In the genomic region with DNA sequence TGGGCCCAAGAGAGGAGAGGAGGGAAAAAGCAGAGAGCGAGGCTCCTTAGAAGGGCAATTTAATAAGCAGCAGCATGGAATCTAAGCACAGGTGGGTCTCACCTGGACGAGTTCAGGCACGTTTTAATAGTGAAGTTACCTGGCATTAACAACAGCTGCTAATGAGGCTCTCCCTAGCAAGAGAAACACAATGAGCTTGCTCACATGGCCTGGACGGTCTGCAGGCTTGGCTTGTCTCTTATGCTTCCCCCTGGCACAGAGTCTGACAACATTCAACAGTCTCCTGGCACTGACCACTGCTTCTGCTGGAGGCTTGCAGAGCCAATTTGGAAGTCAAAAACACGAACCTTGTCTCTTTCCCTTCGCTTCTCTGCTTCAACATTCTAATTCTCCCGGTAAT, we compare ENCODE assay signal across 20 mouse cellular contexts.
DNase-seq lines count a peak whose midpoint lies in the region; ATAC-seq lines count a peak whose summit lies in the region.
"Had no signal": no experiment of that assay in that cellular context is flagged by ENCODE, and none has a peak within 500 bp of the region (broad histone marks: within the 10 kb centered on the region; RNA-seq: fewer than 3 reads in every experiment).

No protein-coding gene starts in this region.

- H3K27me3 ChIP-seq in forebrain, embryonic 14.5 days (replicated peaks; ENCODE audit: control insufficient read depth, insufficient read depth, low read length): no peaks in the 10 kb centered on the region
- no peaks in the 10 kb centered on the region for H3K27me3 ChIP-seq in forebrain, embryonic 11.5 days (ENCODE audit: control insufficient read depth, insufficient read depth, low read length)
- H3K27me3 ChIP-seq in embryonic facial prominence, embryonic 15.5 days: no peaks in the 10 kb centered on the region
- H3K27me3 ChIP-seq: neural tube, embryonic 15.5 days had no signal

- H3K9ac ChIP-seq in forebrain, embryonic 14.5 days (ENCODE audit: low read length): no peak overlapping the region
- H3K9ac ChIP-seq in forebrain, embryonic 11.5 days (ENCODE audit: low read length): no peak overlapping the region
- no peak overlapping the region for H3K9ac ChIP-seq in embryonic facial prominence, embryonic 15.5 days
- H3K9ac ChIP-seq: neural tube, embryonic 15.5 days had no signal

- H3K4me2 ChIP-seq in forebrain, embryonic 14.5 days (ENCODE audit: low read length): no peak overlapping the region
- no peak overlapping the region for H3K4me2 ChIP-seq in forebrain, embryonic 11.5 days (ENCODE audit: low read depth, low read length, severe bottlenecking)
- no peak overlapping the region for H3K4me2 ChIP-seq in embryonic facial prominence, embryonic 15.5 days (replicated peaks)
- H3K4me2 ChIP-seq: neural tube, embryonic 15.5 days had no signal

- H3K4me1 ChIP-seq in forebrain, embryonic 14.5 days (ENCODE audit: control insufficient read depth, insufficient read depth, low read length): no peaks in the 10 kb centered on the region
- no peaks in the 10 kb centered on the region for H3K4me1 ChIP-seq in forebrain, embryonic 11.5 days (replicated peaks; ENCODE audit: control insufficient read depth, insufficient read depth, low read length)
- no peaks in the 10 kb centered on the region for H3K4me1 ChIP-seq in embryonic facial prominence, embryonic 15.5 days
- H3K4me1 ChIP-seq: heart, embryonic 10.5 days had no signal

- WGBS in forebrain, embryonic 14.5 days: 67% methylated on average over 7 of the region's 7 CpGs
- 82% methylated on average over 7 of the region's 7 CpGs for WGBS in forebrain, embryonic 11.5 days
- 64% methylated on average over 7 of the region's 7 CpGs for WGBS in embryonic facial prominence, embryonic 15.5 days

- H3K4me3 ChIP-seq in forebrain, embryonic 14.5 days (ENCODE audit: low read depth, low read length): no peak overlapping the region
- H3K4me3 ChIP-seq in forebrain, embryonic 11.5 days (ENCODE audit: low read depth, low read length): no peak overlapping the region
- H3K4me3 ChIP-seq in embryonic facial prominence, embryonic 15.5 days (replicated peaks): no peak overlapping the region
- H3K4me3 ChIP-seq: erythroblast, embryonic 14.5 days; heart, embryonic 10.5 days; neural tube, embryonic 15.5 days had no signal

- no peaks in the 10 kb centered on the region for H3K9me3 ChIP-seq in forebrain, embryonic 14.5 days (replicated peaks; ENCODE audit: control insufficient read depth, low read length)
- H3K9me3 ChIP-seq in forebrain, embryonic 11.5 days (ENCODE audit: control insufficient read depth, low read length): no peaks in the 10 kb centered on the region
- no peaks in the 10 kb centered on the region for H3K9me3 ChIP-seq in embryonic facial prominence, embryonic 15.5 days (replicated peaks)
- H3K9me3 ChIP-seq: heart, embryonic 10.5 days; neural tube, embryonic 15.5 days had no signal

- H3K36me3 ChIP-seq in forebrain, embryonic 14.5 days (ENCODE audit: control insufficient read depth, insufficient read depth, low read length): no peaks in the 10 kb centered on the region
- no peaks in the 10 kb centered on the region for H3K36me3 ChIP-seq in forebrain, embryonic 11.5 days (ENCODE audit: control insufficient read depth, insufficient read depth, low read length)
- H3K36me3 ChIP-seq in embryonic facial prominence, embryonic 15.5 days: no peaks in the 10 kb centered on the region
- H3K36me3 ChIP-seq: heart, embryonic 10.5 days; neural tube, embryonic 15.5 days had no signal

- peak; percentile 18 for DNase-seq in forebrain, embryonic 14.5 days (ENCODE audit: low spot score)
- no peak for DNase-seq in forebrain, embryonic 11.5 days (ENCODE audit: low spot score)
- peak; percentile 37 for DNase-seq in lung, postnatal 10 days
- no peak for DNase-seq in lung, postnatal 4 days
- peak; percentile 52 to 74 for DNase-seq in cerebellum, adult 18-20 months
- DNase-seq in right cerebral cortex, adult 18-20 months: no peak
- DNase-seq in spleen, postnatal 36 days (ENCODE audit: low spot score in 2 of 2): no peak
- DNase-seq: embryo, embryonic 11 days; gastrocnemius, postnatal 36 days; heart, postnatal 36 days; kidney, postnatal 10 days; liver; lung, adult 2 months; right cerebral cortex, postnatal 14 days; thymus, postnatal 4 days had no signal

- no peak overlapping the region for H3K27ac ChIP-seq in forebrain, embryonic 14.5 days (ENCODE audit: low read depth, low read length)
- no peak overlapping the region for H3K27ac ChIP-seq in forebrain, embryonic 11.5 days (ENCODE audit: low read depth, low read length)
- no peak overlapping the region for H3K27ac ChIP-seq in embryonic facial prominence, embryonic 15.5 days (replicated peaks)
- H3K27ac ChIP-seq: heart, embryonic 10.5 days; neural tube, embryonic 15.5 days had no signal

- ATAC-seq in forebrain, embryonic 14.5 days: no peak
- no peak for ATAC-seq in forebrain, embryonic 11.5 days (replicated peaks; ENCODE audit: low FRiP score)
- ATAC-seq in embryonic facial prominence, embryonic 15.5 days (ENCODE audit: insufficient number of reproducible peaks, low FRiP score, low TSS enrichment, low read depth): peak; percentile 51; the same call in 1 of the 2 replicates
- ATAC-seq: intestine, embryonic 16.5 days had no signal

Comparison
In these comparisons a context has a peak if more than half of its experiments do, and no peak if none do; other contexts are left out.
1. DNase-seq: peak in forebrain, embryonic 14.5 days (single experiment), lung, postnatal 10 days (single experiment) and cerebellum, adult 18-20 months (2 of 2); none in forebrain, embryonic 11.5 days (single experiment), lung, postnatal 4 days (0 of 2), right cerebral cortex, adult 18-20 months (single experiment) and spleen, postnatal 36 days (0 of 2).